Mouse (Mus musculus) left cerebral cortex, adult 8-10 months (tissue): Measurements from ENCODE around the gene Cavin3. TPM values are rescaled to one million over a fixed set of nuclear protein-coding genes. Genes with fewer than 3 reads are reported as not detected.

Source experiments
- DNase-seq, 2 experiments: peaks; one replicate each; pipeline ENCODE4 v3.0.0; 2022; ENCODE audit warnings: low spot score in 2 of 2
- total RNA-seq, 4 experiments: library from RNA; stranded (reverse); gene quantifications; 2 replicates each; pipeline ENCODE4 v1.2.4; 2022

Cavin3 gene
- total RNA-seq, result 10 to 100 TPM; 15.1 to 18.5 (median 17.0) TPM

DNA sequence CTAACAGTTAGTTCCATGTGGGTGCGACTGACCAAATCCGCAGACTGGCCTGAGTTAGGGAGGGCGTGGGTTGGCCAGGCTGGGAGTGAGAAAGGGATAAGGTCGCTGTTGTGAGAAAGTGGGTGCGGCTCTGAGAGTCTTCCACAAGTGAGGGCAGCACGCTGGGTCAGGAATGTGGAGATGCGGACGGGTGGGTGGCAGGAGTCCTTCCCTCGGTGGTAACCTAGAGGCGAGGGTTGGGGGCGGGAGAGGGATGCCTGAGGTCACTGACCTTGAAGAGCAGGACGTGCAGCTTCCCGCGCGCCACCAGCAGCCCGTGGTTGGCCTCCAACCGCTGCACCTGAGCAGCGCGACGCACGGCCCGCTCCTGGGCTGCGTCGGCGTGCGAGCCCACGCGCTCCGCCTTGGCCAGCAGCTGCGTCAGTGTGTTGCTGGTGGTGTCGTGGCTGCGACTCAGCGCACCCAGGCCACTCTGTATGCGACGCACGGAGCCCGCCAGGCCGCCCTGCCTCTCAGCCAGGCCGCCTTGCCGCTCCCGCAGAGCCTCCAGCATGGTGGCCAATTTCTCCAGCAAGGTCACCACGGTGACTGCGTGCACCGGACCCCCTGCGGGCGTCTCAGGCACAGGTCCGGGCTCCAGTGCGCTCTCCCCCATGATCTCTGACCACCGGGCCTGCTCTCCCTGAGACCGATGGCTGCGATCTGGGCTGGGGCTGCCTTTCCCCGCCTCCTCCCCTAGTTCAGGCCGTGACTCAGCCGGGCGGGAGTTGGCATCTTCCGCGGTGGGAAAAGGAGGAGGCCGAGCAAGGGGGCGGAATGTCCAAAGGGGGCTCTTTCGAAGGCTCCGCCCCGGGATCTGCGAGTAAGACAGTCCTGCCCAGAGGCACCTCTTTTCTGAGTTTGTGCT, at the start of gene Cavin3:
Gene Cavin3 (minus strand): TSS at position 796 of the 907 bp plus-strand sequence.
- DNase-seq, result peak; percentile 52 to 59

DNA sequence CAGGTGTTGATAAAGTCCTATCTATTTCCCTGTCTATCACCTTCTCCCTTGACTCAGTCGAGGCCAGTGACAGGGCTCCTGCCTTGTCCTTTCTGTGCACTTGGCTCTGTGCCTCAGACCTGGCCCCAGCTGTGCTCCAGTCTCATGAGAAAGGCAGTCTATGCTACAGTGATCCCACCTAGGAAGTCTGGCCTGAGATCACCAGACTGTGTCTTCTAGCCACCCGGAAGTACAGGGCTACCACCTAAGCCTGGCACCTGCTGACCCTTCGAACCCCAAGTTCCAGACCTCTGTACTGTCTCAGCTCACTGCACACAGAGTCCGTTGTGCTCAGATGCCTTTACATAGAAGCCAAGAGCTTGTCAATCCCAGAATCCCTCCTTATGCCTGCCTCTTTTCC, 46.0 kb upstream of the Cavin3 start:
- no peak for DNase-seq

DNA sequence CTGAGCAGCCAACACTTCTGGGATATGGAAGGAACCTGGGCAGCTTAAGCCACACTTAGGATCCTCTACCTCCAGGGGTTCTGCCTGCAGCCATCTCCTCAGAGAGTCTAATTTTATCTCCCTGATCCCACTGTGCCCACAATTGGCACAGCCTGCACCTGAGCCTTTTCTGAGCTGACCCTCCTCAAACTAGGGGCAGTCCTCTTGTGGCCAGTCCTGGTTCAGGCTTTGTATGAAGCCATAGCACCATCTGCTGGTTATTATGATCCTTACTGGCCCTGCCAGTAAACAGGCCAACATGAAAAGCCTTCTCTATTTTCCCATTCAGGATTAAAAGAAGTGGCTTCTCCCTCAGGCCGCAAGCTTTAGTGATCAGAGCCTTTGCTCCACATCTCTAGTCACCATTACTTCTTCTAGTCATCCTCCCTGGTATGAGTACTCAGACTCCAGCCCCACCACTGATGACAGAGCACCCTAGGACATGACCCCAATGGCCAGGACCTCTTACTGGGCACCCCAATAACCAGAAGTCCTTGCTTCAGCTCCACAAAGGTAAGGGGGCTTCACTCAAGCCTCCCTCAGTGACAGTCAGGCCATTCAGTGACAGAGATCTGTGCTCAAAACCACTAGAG, 45.3 kb upstream of the Cavin3 start:
- DNase-seq, result no peak

DNA sequence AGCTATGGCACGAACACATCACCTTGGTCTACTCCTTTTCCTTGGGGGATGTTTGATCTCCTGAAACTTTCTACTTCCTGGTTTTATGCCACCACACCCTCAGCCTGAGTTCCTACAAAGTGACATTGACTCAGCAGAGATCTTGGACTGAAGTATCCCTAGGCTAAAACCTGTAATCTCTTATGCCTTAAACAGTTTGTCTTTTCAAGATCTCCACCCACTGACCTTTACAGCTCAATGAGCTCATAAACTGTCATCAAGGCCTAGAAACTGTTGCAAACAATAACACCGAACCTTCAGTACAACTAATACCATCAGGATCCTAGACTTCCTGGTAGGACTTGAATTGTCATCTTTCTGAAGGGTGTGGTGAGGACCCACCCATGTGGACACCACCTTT, 42.1 kb upstream of the Cavin3 start:
- no peak for DNase-seq

DNA sequence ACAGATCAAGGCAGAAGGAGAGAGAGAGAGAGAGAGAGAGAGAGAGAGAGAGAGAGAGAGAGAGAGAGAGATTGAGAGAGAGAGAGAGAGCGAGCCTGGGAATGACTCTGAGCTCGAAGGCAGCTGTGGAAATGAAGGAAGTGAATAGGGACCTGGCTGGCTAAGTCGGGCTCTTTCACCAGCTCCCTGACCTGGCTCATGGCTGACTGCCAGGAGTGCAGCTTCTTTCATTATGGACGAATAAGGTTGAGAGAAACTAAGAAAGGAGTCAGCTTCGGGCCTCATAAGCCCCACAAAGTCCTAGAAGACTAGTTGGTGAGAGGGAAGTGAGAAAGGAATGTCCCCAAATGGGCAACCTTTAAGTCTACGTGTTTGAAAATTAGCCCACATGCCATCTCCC, 38.1 kb upstream of the Cavin3 start:
- no peak for DNase-seq

DNA sequence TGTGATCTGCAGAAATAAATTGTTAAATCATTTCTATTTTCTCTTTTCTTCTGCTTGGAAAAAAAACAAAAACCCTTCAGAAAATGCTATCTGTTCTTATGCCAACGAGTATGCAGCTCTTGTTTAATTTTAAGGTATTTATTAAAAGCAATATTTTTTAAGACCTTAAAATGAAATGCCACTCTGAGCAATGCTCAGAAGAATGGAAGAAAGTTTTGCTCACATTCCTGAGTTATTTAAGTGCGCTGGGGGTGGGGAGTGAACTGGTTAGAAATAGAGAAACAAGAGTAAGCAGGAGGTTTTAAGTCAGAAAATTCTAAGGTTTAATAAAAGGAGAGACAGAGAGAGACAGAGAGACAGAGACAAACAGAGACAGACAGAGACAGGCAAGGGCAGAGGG, 37.7 kb upstream of the Cavin3 start:
- peak in 1 of 2 experiments; percentile 39 for DNase-seq

DNA sequence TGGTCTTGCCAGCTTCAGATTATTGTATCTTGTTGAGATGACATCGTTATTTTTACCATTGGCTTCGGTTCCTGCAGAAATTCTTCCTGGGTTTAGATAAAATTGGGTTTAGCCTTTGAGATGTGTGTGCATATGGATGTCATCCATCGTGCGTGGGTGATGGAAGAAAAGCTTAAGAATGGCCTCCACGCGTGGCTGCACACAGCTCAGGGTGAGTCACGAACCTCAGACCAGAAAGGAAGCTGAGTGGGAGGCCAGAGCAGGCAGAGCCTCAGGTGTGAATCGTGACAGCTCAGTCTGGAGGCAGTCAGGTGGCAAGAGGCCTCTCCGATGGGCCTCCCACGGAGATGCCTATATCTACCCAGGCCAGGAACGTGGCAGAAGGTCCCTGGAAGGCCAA, 37.2 kb upstream of the Cavin3 start:
- DNase-seq, result peak; percentile 45 to 97

DNA sequence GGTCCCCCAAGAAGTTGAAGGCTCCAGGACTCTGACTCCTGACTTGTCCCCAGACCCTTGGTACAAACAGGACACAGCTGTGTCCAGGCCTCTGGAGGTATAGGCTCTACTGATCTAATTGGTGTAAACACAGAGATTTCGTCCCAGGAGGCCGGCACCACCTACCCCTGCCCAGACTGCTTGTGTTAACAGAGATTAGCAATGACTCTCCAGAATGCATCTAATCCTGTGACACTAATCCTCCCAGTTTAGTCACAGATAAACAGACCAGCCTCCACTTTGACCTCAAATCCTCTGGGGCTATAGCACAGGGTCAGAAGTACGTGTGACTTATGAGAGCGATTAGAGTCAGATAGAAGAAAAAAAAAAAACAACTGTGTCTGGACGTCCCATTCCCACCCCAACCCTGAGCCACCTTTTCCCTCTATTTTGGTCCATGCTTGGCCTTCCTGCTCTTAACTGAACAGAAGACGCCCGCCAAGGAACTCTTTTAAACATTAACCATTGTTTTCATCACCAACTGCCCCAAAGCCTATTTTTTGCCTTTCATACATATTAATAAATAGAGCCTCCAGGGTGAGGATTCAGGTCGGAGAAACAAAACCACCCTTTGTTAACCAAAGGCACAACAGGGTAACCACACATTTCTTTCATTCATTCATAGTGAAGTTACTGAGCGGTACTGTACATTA, 34.7 kb upstream of the Cavin3 start:
- no peak for DNase-seq

DNA sequence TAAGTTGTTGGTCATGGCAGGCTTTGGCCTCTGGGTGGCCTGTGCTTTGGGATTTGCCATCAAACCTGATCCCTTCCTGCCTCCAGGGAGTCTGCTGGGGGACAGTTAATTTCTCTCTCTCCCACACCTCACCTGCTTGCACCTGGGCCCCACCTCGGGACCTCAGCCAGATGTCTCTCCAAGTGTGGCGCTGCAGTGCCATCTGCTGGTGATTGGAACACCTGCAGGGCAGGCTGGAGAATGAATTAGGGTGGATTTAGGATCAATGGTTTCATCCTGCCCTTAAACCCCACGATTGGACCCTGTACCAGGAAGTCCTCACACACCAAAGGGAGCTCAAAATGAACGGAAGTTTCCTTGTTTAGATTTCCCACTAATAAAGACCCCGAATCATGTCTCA, 33.1 kb upstream of the Cavin3 start:
- peak in 1 of 2 experiments; percentile 54 for DNase-seq

DNA sequence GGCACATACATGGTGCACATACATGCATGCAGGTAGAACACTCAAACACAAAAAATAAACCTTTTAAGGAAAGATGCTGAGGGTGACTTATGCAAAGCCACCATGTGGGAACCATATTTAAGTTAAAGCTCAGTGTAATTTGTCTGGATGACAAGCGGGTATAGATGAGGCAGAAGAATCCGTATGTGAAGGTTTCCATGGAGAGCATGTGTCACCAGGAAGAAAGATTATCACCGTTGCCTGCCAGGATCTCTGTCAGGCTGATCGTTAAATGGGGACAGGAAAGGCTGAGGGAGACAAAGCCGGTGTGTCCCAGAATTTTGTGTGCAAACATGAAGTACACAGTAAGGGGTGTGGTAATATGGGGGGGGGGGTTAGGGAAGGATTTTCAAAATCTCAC, 32.5 kb upstream of the Cavin3 start:
- DNase-seq, result no peak

DNA sequence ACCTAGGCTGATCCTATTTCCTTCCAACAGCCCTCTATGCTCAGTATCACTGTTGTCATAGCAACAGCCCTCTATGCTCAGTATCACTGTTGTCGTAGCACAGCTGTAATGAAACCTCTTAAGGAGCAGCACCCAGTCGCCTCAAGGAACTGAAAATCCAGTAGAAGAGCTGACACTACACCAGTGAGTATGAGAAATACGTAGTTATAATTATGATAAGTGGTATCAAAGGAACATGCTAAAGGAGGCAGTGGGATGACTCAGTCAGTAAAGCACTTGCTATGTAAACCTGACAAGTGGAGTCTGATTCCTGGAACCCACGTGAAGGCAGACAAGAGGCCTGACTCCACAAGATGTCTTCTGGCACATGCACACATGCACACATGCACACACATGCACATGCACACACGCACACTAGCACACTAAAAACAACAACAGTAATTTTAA, 31.8 kb upstream of the Cavin3 start:
- DNase-seq, result no peak

DNA sequence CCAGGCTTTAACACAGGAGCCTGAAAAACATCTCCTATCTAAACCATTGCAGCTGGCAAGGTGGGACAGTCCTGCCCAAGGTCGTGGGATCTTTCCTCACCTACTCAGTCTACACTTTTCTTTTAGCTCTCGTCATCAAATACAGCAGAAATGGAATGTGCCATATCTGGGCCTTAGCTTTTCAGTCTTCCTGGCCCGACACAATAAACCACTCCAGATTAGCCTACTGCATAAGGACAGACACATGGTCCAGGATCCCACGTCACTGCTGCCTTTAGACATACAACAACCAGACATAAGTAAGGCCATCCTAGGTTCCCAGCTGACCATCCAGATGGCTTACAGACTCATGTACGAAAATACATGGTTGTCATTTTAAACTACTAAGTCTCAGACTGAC, 28.0 kb upstream of the Cavin3 start:
- peak in 1 of 2 experiments; percentile 65 for DNase-seq

DNA sequence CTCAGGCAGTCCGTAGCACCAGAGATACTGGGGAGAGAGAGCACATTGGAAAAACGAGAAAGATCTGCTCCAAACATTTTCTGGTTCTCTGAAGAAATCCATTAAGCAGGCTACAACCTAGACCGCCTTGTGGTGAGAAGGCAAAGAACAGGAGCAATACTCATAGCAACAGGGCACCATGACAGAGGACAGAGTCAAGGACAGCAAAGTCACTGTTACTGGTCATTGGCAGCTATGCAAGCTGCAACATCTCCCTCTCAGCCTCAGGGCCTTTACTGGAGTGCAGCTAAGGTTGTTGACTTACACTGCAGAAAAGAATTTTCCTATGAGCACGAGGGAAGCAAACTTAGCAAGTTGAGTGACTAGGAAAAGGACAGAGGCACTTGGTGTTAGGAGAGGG, 25.2 kb upstream of the Cavin3 start:
- DNase-seq, result no peak

DNA sequence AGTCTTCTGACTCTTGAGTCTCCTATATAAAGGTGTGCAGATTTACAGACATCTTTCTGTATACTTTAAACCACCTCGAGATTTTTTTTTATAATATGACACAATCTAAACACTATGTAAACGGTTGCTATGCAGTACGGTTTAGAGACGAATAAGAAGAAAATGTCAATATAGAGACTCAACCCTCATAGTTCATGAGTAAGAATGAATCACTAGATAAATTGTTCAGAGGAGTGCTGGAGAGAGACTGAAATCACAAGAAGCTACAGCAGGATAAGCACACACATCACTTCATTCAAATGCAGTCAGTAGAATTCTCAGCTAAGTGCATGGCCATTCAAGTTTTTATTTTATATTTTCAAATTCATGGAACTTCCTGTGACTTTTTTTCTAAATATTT, 19.9 kb upstream of the Cavin3 start:
- no peak for DNase-seq

DNA sequence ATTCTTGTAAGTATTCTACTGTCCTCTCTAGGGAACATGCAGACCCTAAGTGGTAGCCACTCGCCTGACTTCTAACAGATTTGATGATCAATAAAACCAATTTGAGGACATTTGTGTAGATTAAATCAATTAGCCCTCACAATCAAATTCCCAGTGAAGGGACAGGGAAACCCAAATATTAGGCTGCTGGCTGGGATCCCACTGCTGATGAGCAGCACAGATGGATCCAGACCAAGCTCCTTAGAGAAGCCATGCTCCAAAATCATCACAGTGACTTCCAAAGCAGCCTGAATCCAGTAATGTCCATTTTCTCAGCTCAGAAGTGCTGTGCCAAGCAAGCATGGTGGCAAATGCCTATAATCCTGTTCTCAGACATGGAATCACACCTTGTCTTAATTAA, 17.6 kb upstream of the Cavin3 start:
- no peak for DNase-seq

DNA sequence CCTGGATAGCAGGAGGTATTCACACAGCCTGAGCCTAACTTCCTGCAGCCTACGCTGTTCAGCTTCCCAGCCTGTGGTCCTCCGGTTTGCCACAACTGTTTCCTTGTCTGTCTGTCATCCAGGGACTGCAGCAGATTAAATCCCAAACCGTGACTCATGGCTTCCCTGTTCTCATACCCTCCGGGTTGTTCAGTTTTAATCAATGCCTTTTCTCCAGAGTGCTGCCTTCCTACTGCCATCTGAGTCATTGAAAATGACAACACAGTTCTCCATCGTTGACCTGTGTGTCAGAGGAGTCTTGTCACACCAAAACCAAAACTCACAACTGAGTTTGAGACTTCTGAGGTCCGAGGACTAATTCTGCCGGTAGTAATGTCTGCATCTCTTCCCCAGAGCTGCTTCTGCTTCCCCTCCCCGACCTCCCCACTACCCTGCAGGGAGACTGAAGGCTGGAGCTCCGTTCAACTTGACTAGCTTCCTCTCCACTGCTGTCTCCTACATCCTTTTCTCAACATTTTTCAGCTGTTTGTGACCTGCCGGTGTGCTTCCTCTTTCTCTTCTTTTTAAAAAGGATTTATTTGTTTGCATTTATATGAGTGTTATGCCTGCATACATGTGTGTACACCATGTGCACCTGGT, 16.9 kb upstream of the Cavin3 start:
- DNase-seq, result no peak

DNA sequence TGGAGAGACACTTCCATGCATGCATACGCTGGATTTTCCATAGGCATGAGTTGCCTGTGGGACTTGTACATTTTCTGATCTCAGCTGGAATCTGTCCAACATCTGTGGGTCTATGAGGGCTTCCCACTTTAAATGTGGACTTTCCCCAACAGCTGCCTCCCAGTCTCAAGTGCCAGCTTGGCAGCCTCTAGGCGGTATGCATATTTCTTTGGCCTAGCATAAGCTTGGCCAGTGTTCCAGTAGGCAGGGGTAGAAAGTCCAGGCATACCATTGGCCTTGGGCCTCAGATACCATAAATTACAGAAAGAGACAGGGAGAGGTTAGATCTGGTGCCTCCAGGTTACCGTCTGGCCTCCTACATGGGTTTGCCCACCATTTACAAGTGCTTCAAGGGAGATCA, 15.8 kb upstream of the Cavin3 start:
- no peak for DNase-seq

DNA sequence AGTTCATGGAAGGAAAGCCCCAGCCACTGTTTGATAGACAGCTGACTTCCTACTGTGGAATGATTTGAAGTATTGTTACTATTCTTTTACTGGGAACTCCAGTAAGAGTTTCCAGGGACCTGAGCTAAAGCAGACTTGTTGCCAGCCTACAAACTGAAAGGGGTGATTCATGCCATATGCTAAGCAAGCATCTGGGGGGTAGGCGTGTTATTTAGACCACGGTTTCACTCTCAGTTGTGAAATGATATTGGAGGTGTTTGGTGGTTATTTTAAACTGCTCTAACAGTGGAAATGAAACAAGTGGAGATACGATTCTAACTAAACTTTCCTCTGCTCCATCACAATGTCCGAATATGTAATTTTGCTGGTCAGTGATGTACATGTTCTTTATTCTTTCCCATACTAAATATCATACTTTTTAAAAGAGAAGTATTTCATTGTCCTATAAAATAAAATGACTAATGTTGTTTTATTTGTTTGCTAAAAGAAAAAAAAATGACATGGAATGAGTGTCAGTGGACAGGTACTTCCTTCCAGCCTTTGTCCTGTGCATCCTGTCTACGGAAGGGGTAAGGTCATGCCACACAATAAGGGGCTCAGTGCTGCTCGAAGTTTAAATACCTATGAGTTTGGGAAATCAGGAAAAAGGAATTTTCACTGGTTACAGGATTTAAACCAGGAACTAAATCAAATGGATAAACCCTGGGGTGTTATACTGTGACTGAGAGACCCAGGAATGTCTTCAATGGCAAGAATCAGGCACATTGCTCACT, 5.2 kb upstream of the Cavin3 start:
- DNase-seq, result peak; percentile 35 to 84

DNA sequence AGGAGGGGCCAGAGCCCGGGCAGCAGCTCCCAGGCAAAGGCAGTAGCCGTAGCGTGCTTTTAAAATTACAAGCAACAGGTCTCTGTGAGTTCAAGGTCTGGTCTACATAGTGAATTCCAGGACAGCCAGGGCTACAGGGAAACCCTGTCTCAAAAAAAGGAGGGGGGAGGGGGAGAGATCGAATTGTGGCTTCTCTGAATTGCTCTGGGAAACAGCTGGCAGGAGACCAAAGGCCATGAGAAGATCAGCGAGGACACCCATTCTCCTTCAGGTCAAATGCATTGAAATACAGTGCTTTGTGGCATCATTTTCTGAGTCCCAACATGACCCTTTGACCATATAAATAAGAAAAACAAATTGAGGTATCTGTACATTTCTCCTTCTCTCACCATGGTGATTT, 2.9 kb upstream of the Cavin3 start:
- DNase-seq, result no peak

DNA sequence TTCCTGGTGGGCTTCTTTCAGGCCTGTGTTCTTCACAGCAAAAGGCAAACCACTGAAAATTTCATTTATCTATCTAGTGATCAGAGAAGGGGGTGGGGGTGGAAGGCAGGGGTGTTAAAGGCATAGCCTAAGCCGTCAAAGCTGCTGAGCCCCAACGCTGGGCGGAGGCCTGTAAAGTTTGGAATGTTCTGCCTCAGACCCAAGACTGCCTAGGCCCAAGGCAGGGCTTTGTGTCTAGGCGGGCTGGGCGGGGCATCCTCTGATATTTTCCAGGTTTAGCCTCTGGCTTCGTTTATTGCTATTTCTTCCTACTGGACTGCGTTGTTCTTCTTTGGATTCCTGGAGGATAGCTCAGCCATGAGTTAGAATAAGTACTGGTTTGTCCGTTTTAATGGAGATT, 326 bp upstream of the Cavin3 start:
- no peak for DNase-seq
